Mouse (Mus musculus) liver, embryonic 14.5 days (tissue): ENCODE data around the gene Hacd2.

Source experiments
- CTCF ChIP-seq: IDR thresholded peaks from 2 replicates; pipeline ENCODE4 v1.5.1; 2016; ENCODE audit warnings: antibody characterized with exemption, low read depth, control low read depth
- EP300 ChIP-seq: IDR thresholded peaks from 2 replicates; pipeline ENCODE4 v1.6.1; 2016; ENCODE audit warnings: antibody characterized with exemption, low read depth

GRCm38 (mm10) chr16:35036754-35037153, 14.5 kb downstream of the Hacd2 start:
- no peak for TF ChIP-seq CTCF
- TF ChIP-seq EP300: no peak
